Mouse (Mus musculus) forebrain, postnatal 0 days (tissue): ENCODE results near the gene Oas2. TPM values are rescaled to one million over a fixed set of nuclear protein-coding genes. Genes with fewer than 3 reads are reported as not detected.
A peak's percentile ranks its signal among the peaks of the same experiment; 100 is the strongest.

ENCODE experiments used
- ATAC-seq: fragments of 200-750 bp; cut with Nextera tagmentation; 2 replicates; pipeline ENCODE4 v1.8.0; 2017; ENCODE audit warnings: mild to moderate bottlenecking, moderate library complexity
- DNase-seq: peaks from one replicate; pipeline ENCODE4 v3.0.0-alpha.2; 2015
- H3K27ac ChIP-seq: fragments of 300-500 bp; sonication (generic); 2 replicates; pipeline ENCODE4 v1.5.1; 2014; ENCODE audit warnings: low read depth, mild to moderate bottlenecking, antibody characterized with exemption, low read length, moderate library complexity, mixed read lengths
- H3K27me3 ChIP-seq: fragments of 300-500 bp; sonication (generic); 2 replicates; pipeline ENCODE4 v1.6.1; 2014; ENCODE audit warnings: mild to moderate bottlenecking, low read length, mixed read lengths; ENCODE audit not compliant: insufficient read depth
- H3K36me3 ChIP-seq: fragments of 300-500 bp; sonication (generic); 2 replicates; pipeline ENCODE4 v1.6.1; 2014; ENCODE audit warnings: mild to moderate bottlenecking, moderate library complexity; ENCODE audit not compliant: insufficient read depth
- H3K4me1 ChIP-seq: fragments of 300-500 bp; sonication (generic); 2 replicates; pipeline ENCODE4 v1.6.1; 2014; ENCODE audit warnings: antibody characterized with exemption; ENCODE audit not compliant: insufficient read depth
- H3K4me2 ChIP-seq: fragments of 300-500 bp; sonication (generic); 2 replicates; pipeline ENCODE4 v1.6.1; 2014; ENCODE audit warnings: low read depth, mild to moderate bottlenecking, moderate library complexity
- H3K4me3 ChIP-seq: fragments of 300-500 bp; sonication (generic); 2 replicates; pipeline ENCODE4 v1.5.1; 2014; ENCODE audit warnings: low read depth, low read length, mixed read lengths
- H3K9ac ChIP-seq: fragments of 300-500 bp; sonication (generic); 2 replicates; pipeline ENCODE4 v1.6.1; 2014; ENCODE audit warnings: mild to moderate bottlenecking
- H3K9me3 ChIP-seq: fragments of 300-500 bp; sonication (generic); 2 replicates; pipeline ENCODE4 v1.6.1; 2016; ENCODE audit warnings: low read length
- CTCF ChIP-seq: sonication (generic); IDR thresholded peaks from 2 replicates; pipeline ENCODE4 v1.5.1; 2016; ENCODE audit warnings: antibody characterized with exemption, control low read depth, low read depth
- WGBS: fragments of 180-500 bp; shearing (Covaris S2); extraction: QIAGEN DNeasy Blood & Tissue Kit; methylation state at CpG from one replicate; pipeline ENCODE4 v1.1.7; 2014; 5-methylcytosine and 5-hydroxymethylcytosine counted together
- polyA plus RNA-seq: library from polyadenylated mRNA; unstranded; fragments of >200 nt; fragmentation: Nextera tagmentation; extraction: Ambion mirVana; gene quantifications from 2 replicates; pipeline ENCODE4 v1.2.1, GENCODE M21; 2015
- total RNA-seq: library from RNA; depleted of rRNA; stranded (reverse); fragments of >200 nt; gene quantifications from 2 replicates; pipeline ENCODE4 v1.2.3, GENCODE M21; 2014

Gene Oas2
- total and polyA plus RNA-seq, 2 experiments from 2014 or later, result 0.30 to 0.71 TPM

DNA sequence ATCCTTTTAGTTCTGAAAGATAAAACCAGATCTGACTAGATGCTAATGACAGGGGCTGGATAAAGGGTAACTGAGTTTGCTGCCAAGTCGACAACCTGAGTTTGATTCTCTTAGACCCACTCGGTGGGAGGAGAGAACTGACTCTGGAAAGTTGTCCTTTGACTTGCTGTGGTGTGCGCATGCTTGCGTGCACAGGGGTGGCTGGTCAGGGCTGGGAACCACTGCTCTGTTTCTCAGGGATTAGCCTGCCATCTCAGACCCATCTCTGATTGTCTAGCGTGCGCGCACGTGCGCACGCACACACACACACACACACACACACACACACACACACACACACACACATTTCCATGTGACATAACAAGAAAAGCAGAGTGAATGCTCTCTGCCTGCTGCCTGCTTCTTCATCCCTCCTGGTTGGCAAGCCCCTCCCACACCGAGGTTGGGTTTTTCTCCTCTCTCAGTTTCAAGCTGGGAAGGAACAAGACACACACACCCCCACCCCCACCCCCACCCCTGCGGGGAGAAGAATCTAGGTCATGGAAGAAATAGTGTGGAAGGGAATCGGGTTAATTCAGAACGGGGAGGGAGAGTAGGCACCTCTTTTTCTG lies 15.2 kb downstream of the Oas2 start:
- Histone ChIP-seq H3K4me1 (peaks cover 1% of the 10 kb centered on the region; the same call in 1 of the 2 replicates), H3K9me3 (no peaks in the 10 kb centered on the region), H3K4me3 (no peak overlapping the region), H3K36me3 (no peaks in the 10 kb centered on the region), H3K9ac (no peak overlapping the region), H3K4me2 (no peak overlapping the region), H3K27me3 (no peaks in the 10 kb centered on the region), H3K27ac (no peak overlapping the region)
- ATAC-seq (peak; percentile 38), DNase-seq (peak; percentile 33)
- WGBS, result 60% methylated on average over 14 of the region's 14 CpGs
- no peak for TF ChIP-seq CTCF

GRCm38 (mm10) chr5:120733696-120734095 lies 16.0 kb downstream of the Oas2 start:
- H3K4me3 ChIP-seq, result no peak overlapping the region
- DNase-seq (no peak), ATAC-seq (no peak)
- no peaks in the 10 kb centered on the region for H3K36me3 ChIP-seq
- H3K27ac ChIP-seq, result no peak overlapping the region
- H3K9ac ChIP-seq, result no peak overlapping the region
- 95% methylated on average over 3 of the region's 3 CpGs for WGBS
- no peaks in the 10 kb centered on the region for H3K9me3 ChIP-seq
- no peaks in the 10 kb centered on the region for H3K27me3 ChIP-seq
- peaks cover 6% of the 10 kb centered on the region; the same call in 1 of the 2 replicates for H3K4me1 ChIP-seq
- no peak for TF ChIP-seq CTCF
- H3K4me2 ChIP-seq, result no peak overlapping the region

GRCm38 (mm10) chr5:120732740-120733139 lies 16.9 kb downstream of the Oas2 start:
- Histone ChIP-seq H3K4me3 (no peak overlapping the region), H3K9ac (no peak overlapping the region), H3K4me2 (no peak overlapping the region), H3K36me3 (no peaks in the 10 kb centered on the region), H3K4me1 (peaks cover 6% of the 10 kb centered on the region; the same call in 1 of the 2 replicates), H3K27me3 (no peaks in the 10 kb centered on the region), H3K9me3 (no peaks in the 10 kb centered on the region), H3K27ac (no peak overlapping the region)
- 65% methylated on average over 1 of the region's 1 CpGs for WGBS
- ATAC-seq, result no peak
- TF ChIP-seq CTCF, result no peak
- DNase-seq, result no peak

DNA sequence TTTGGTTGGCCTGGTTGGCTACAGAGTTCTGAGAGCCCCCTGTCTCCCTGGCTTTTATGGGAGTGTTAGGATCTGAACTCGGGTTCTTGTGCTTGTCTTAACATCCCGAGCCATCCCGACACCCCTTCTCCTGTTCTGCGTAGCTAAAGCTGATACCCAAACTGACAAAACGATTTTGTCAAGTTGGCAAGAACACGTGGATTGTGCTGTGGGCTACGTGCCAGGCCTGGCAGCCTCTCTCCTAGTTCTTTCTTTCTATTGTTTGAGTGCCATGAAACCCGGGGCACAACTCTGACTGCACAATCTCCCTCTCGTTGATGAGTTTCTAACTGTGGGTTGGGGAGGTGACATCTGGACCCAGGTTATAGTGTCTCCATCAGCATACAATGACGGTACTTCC lies 20.3 kb downstream of the Oas2 start:
- DNase-seq, result peak; percentile 77
- H3K9ac ChIP-seq, result no peak overlapping the region
- H3K27ac ChIP-seq, result no peak overlapping the region
- WGBS, result 21% methylated on average over 10 of the region's 10 CpGs
- TF ChIP-seq CTCF, result no peak
- no peaks in the 10 kb centered on the region for H3K9me3 ChIP-seq
- H3K4me1 ChIP-seq, result peaks cover 6% of the 10 kb centered on the region; the same call in 1 of the 2 replicates
- H3K4me2 ChIP-seq, result no peak overlapping the region
- H3K36me3 ChIP-seq, result no peaks in the 10 kb centered on the region
- H3K27me3 ChIP-seq, result no peaks in the 10 kb centered on the region
- peak; percentile 27; the same call in 1 of the 2 replicates for ATAC-seq
- H3K4me3 ChIP-seq, result no peak overlapping the region

DNA sequence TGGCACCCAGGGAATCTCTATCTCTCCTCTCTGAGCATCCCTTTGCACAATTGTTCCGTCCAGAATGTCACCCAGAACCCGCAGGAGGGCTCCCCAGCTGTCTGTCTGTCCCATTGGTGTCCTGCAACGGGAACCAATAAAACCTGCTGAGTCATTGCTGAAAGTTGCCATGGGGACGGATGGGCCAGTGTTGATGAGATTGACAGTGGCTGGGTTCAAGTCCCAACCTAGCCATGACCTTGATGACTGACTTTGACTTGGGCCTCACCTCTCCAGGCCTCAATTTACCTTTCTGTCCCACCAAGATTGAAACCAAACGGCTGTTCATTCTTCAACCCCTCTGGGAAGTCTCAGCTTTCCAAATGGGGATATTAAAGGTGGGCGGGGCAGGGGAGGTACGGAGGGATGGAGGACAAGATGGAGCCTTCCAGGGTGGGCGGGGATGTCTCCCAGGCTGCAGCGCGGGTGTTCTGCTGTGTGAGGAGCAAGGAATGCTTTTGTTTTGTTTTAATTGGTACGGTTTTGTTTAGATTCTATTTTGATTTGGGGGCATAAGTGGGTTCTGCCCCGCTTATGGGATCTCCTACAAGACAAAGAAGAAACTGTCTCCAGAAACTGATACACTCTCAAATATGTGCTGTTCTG lies 23.7 kb downstream of the Oas2 start:
- no peaks in the 10 kb centered on the region for H3K27me3 ChIP-seq
- DNase-seq, result no peak

DNA sequence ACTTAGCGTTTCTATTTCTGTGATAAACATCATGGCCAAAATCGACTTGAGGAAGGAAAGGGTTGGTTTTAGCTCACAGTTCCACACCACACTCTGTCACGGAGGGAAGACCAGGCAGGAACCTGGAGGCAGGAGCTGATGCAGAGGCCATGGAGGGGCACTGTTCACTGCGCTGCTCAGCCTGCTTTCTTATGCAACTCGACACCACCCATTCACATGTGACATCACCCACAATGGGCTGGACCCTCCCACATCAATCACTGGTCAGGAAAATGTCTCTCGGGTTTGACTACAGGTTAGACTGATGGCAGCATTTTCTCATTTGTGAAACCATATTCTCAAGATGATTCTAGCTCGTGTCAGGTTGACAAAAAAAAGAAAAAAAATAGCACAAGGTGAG lies 28.6 kb downstream of the Oas2 start:
- no peak overlapping the region for H3K4me3 ChIP-seq
- H3K36me3 ChIP-seq, result no peaks in the 10 kb centered on the region
- H3K27ac ChIP-seq, result no peak overlapping the region
- no peak overlapping the region for H3K4me2 ChIP-seq
- H3K9me3 ChIP-seq, result no peaks in the 10 kb centered on the region
- ATAC-seq, result no peak
- no peaks in the 10 kb centered on the region for H3K4me1 ChIP-seq
- no peak for DNase-seq
- TF ChIP-seq CTCF, result no peak
- 55% methylated on average over 7 of the region's 7 CpGs for WGBS
- H3K27me3 ChIP-seq, result no peaks in the 10 kb centered on the region
- no peak overlapping the region for H3K9ac ChIP-seq

More for the DNA sequence above, 23.7 kb downstream of the Oas2 start:
- H3K9me3 ChIP-seq, result no peaks in the 10 kb centered on the region
- H3K4me1 ChIP-seq, result peaks cover 6% of the 10 kb centered on the region; the same call in 1 of the 2 replicates
- ATAC-seq, result no peak
- H3K4me2 ChIP-seq, result no peak overlapping the region
- H3K36me3 ChIP-seq, result no peaks in the 10 kb centered on the region
- WGBS, result 51% methylated on average over 12 of the region's 12 CpGs
- H3K27ac ChIP-seq, result no peak overlapping the region
- no peak overlapping the region for H3K4me3 ChIP-seq
- TF ChIP-seq CTCF, result no peak
- no peak overlapping the region for H3K9ac ChIP-seq

DNA sequence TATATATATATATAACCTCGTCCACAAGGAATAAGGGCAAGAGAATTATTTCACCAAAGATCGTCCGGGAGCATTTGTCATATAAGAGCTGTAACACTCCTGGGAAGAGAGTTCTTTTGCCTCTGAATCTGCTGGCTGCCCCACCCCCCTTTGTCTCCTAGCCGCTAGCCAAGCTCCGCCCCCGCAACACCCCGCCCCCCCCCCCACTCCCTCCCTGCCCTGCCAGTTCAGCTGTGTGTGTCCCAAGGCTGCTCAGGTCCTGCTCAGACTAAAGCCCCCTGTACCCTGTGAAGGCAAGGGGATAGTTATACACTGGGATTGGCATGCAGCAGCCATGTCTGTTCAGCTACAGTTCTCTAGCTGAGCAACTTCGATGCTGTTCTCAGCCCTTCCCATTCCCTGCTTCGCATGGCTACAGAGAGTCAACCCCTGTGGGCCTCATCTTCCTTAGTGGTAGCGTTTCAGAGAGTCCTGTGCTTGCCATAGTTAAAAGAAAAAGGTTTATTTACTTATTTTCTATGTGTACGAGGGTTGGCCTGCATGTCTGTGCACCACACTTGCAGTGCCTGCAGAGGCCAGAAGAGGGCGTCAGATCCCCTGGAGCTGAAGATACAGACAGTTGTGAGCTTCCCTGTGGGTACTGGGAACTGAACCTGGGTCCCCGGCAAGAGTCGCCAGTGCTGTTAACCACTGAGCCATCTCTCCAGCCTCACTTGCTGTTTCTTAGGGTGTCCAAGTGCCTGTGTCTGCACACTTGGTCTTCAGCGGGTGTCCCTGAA lies 30.9 kb downstream of the Oas2 start:
- Histone ChIP-seq H3K4me1 (no peaks in the 10 kb centered on the region), H3K4me3 (no peak overlapping the region), H3K27ac (no peak overlapping the region), H3K9ac (no peak overlapping the region), H3K27me3 (no peaks in the 10 kb centered on the region), H3K36me3 (no peaks in the 10 kb centered on the region), H3K9me3 (no peaks in the 10 kb centered on the region), H3K4me2 (no peak overlapping the region)
- 0 out of 2 replicates have a peak, but pooled peaks have one; percentile 31 for TF ChIP-seq CTCF
- DNase-seq, result no peak
- 53% methylated on average over 15 of the region's 15 CpGs for WGBS
- ATAC-seq, result no peak
